Comparison of ENCODE assay signal across 9 mouse cellular contexts in the genomic region with DNA sequence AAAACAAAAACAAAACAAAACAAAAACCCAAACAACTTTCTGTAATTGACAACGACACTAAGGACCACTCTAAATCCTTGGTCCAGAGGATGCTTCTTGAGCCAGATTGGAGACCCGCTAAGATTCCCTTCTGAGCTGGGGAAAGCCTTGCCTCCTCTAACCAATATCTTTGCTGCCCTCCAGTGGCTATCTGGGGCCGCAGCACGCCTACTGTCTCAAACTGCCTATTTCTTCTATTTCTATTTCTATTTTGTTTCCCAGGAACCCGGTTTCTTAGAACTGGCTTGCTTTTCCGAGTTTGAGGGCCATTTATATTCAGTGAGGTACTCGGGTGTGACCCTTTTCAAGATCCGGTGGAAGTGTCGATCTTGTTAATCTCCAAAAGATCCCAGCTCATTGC. TPM values are rescaled to one million over a fixed set of nuclear protein-coding genes. Genes with fewer than 3 reads are reported as not detected.
DNase-seq lines count a peak whose midpoint lies in the region; ATAC-seq lines count a peak whose summit lies in the region.
"Had no signal": no experiment of that assay in that cellular context is flagged by ENCODE, and none has a peak within 500 bp of the region (broad histone marks: within the 10 kb centered on the region; RNA-seq: fewer than 3 reads in every experiment).

No protein-coding gene starts in this region.

- peak; percentile 90 for DNase-seq in heart, adult 11 months
- peak; percentile 47 for DNase-seq in cerebellum, adult 11-12 months
- DNase-seq in forelimb bud, embryonic 11.5 days (ENCODE audit: low read depth, low spot score), result peak; percentile 69
- DNase-seq in left cerebral cortex, postnatal 14 days (ENCODE audit: low spot score in 2 of 2), result peak; percentile 79 to 85
- peak; percentile 94 for DNase-seq in midbrain, embryonic 11.5 days (ENCODE audit: low spot score, missing footprints)
- peak; percentile 42 for DNase-seq in skeletal muscle tissue, adult 2 months (ENCODE audit: low read depth, low spot score)

- 12% methylated on average over 9 of the region's 9 CpGs for WGBS in heart, embryonic 11.5 days (ENCODE audit: insufficient replicate concordance)
- WGBS in midbrain, embryonic 11.5 days, result 12% methylated on average over 9 of the region's 9 CpGs

- no peak overlapping the region for H3K27ac ChIP-seq in heart, embryonic 11.5 days (ENCODE audit: low read depth, low read length)
- H3K27ac ChIP-seq in midbrain, embryonic 11.5 days (ENCODE audit: low read depth, low read length), result no peak overlapping the region
- H3K27ac ChIP-seq: neural tube, embryonic 13.5 days had no signal

- no peaks in the 10 kb centered on the region for H3K36me3 ChIP-seq in heart, embryonic 11.5 days (ENCODE audit: control insufficient read depth, insufficient read depth, low read length)
- no peaks in the 10 kb centered on the region for H3K36me3 ChIP-seq in midbrain, embryonic 11.5 days (ENCODE audit: control insufficient read depth, insufficient read depth, low read length)
- H3K36me3 ChIP-seq: neural tube, embryonic 13.5 days had no signal

- no peaks in the 10 kb centered on the region for H3K27me3 ChIP-seq in heart, embryonic 11.5 days (ENCODE audit: control insufficient read depth, insufficient read depth, low read length)
- H3K27me3 ChIP-seq in midbrain, embryonic 11.5 days (ENCODE audit: control insufficient read depth, insufficient read depth, low read length), result no peaks in the 10 kb centered on the region
- H3K27me3 ChIP-seq: neural tube, embryonic 13.5 days had no signal

- no peak for ATAC-seq in heart, embryonic 11.5 days (replicated peaks; ENCODE audit: insufficient number of reproducible peaks, low FRiP score, low TSS enrichment)
- peak; percentile 55 for ATAC-seq in inflammation-experienced regulatory T-cells, adult 6 months
- 0 out of 2 replicates have a peak, but pooled peaks have one; percentile 55 for ATAC-seq in midbrain, embryonic 11.5 days (ENCODE audit: low FRiP score)

- H3K4me2 ChIP-seq in heart, embryonic 11.5 days, result no peak overlapping the region
- no peak overlapping the region for H3K4me2 ChIP-seq in midbrain, embryonic 11.5 days
- H3K4me2 ChIP-seq: neural tube, embryonic 13.5 days had no signal

- no peak overlapping the region for H3K4me3 ChIP-seq in heart, embryonic 11.5 days (ENCODE audit: low read depth, low read length)
- H3K4me3 ChIP-seq in midbrain, embryonic 11.5 days (ENCODE audit: low read depth, low read length), result no peak overlapping the region
- H3K4me3 ChIP-seq: neural tube, embryonic 13.5 days had no signal

- H3K9me3 ChIP-seq in heart, embryonic 11.5 days (replicated peaks; ENCODE audit: control insufficient read depth, low read length), result no peaks in the 10 kb centered on the region
- H3K9me3 ChIP-seq in midbrain, embryonic 11.5 days (ENCODE audit: control insufficient read depth, low read length), result no peaks in the 10 kb centered on the region
- H3K9me3 ChIP-seq: neural tube, embryonic 13.5 days had no signal

- H3K9ac ChIP-seq in heart, embryonic 11.5 days (ENCODE audit: low read depth, low read length), result no peak overlapping the region
- no peak overlapping the region for H3K9ac ChIP-seq in midbrain, embryonic 11.5 days (ENCODE audit: low read length)
- H3K9ac ChIP-seq: neural tube, embryonic 13.5 days had no signal

- peaks cover 3% of the 10 kb centered on the region; the same call in 1 of the 2 replicates for H3K4me1 ChIP-seq in heart, embryonic 11.5 days (ENCODE audit: control insufficient read depth, insufficient read depth, low read length)
- no peaks in the 10 kb centered on the region; the same call in none of the 2 replicates for H3K4me1 ChIP-seq in midbrain, embryonic 11.5 days (ENCODE audit: control insufficient read depth, insufficient read depth, low read length)

- intact Hi-C loops in left cerebral cortex, postnatal 14 days (cut with DNase I), result loop anchor here (2.0 to 5.0 kb wide), 3 partner anchors 66 to 316 kb away; a partner anchor contains a TSS

RNA-seq across cellular contexts. Expression of a gene that starts 23.6 kb away (rescaled TPM):
- polyA plus RNA-seq in heart, embryonic 11.5 days (2014; fragmentation: Nextera tagmentation; extraction: Ambion mirVana), result 4.5 and 6.7 TPM in 2 replicates
- polyA plus RNA-seq in inflammation-experienced regulatory T-cells, adult 6 months (2017; shearing (Covaris generic)), result 100 to 1,000 TPM; 172 to 296 (median 268) TPM
- total RNA-seq in left cerebral cortex, postnatal 14 days (2021), result under 1 TPM in 1 of 2 experiments, not detected in 1; 0.88 TPM
- polyA plus RNA-seq in midbrain, embryonic 11.5 days (2014; fragmentation: Nextera tagmentation; extraction: Ambion mirVana), result 1.7 and 2.3 TPM in 2 replicates

Comparison
In these comparisons a context has a peak if more than half of its experiments do, and no peak if none do; other contexts are left out.
1. DNase-seq: peak in every context shown above with its lines; median percentile 94 in midbrain, embryonic 11.5 days; 90 in heart, adult 11 months; 82 in left cerebral cortex, postnatal 14 days; 69 in forelimb bud, embryonic 11.5 days; 47 in cerebellum, adult 11-12 months; 42 in skeletal muscle tissue, adult 2 months.
2. RNA of a gene that starts 23.6 kb away (polyA plus RNA-seq): 172 to 296 TPM in inflammation-experienced regulatory T-cells, adult 6 months; 4.5 to 6.7 TPM in heart, embryonic 11.5 days and 1.7 to 2.3 TPM in midbrain, embryonic 11.5 days; every median in the first group is over 10 times any median in the second.